Mouse (Mus musculus) monocyte, adult 2 months (primary cell): ENCODE measurements around the gene Olfr338.
"Not testable (repeated sequence)": the region's sequence is repeated elsewhere in the genome, so short reads cannot be mapped to it uniquely, and the experiment has no call there.

Source experiments
- DNase-seq, 2 experiments: peaks; one replicate each; pipeline ENCODE4 v3.0.0; 2022; ENCODE audit warnings: low spot score in 2 of 2, low read depth in 1 of 2

The Olfr338 gene

GRCm38 (mm10) chr2:36373219-36373618 lies at the start of gene Olfr338:
TSS of gene Olfr338 (plus strand) at chr2:36373519.
- no peak for DNase-seq

DNA sequence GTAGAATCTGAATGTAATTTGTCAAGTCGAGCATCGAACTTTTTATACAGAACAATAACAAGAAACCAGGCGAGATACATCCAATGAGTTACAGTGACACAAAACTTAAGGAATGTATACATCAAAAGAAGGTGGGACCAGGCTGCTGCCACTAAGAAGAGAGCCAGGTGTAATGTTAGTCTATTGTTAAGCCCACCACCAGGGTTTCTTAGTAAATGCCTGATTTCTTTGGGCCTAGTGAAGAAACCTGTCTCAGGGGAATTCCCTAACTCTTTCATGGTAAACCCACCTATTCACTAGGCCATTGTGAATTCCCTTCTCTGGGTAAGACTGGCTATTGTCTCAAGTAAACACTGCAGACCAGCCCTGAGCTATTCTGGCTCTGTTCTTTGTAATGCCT lies 41.9 kb downstream of the Olfr338 start:
- not testable (repeated sequence) for DNase-seq

- DNase-seq = not testable (repeated sequence)
Measured at GRCm38 (mm10) chr2:36415591-36415990, 42.3 kb downstream of the Olfr338 start.

DNA sequence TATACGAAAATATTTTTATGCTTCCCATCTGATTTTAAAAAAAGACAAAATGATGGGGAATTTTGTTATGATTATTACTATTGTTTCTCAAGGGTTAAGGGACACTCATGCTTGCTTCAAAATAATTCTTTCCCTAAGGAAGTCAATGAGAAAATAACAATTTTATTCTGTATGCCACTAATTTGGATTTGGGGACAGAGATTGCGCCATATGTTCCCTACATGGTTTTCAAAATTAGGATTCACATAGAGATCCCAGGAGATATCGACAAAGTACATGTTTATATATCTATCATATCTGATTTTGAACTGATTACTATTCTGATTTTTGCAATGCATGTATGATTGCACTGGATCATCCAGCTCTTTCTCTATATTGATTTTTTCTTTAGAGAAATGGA lies 45.3 kb downstream of the Olfr338 start, which contains the start of gene Olfr339:
Olfr339 (plus strand) TSS at position 301 of the 400 bp plus-strand sequence.
- no peak for DNase-seq
